Mouse (Mus musculus): ENCODE measurements around the gene Rbm8a2. TPM values are rescaled to one million over a fixed set of nuclear protein-coding genes. Genes with fewer than 3 reads are reported as not detected.

The Rbm8a2 gene
- total RNA-seq, 4 experiments from 2014 or later: 0.17 TPM; not detected in 3

Other genes with a start within 250 kb of the Rbm8a2 start
- gene Exo1, start 98.5 kb downstream of the Rbm8a2 start, total RNA-seq (2022): 1 to 10 TPM in 2 of 4 experiments, under 1 TPM in 2; 0.35 to 1.4 (median 1.1) TPM
- not detected for gene Gm38100, start 58.8 kb downstream of the Rbm8a2 start, total RNA-seq (2022)

Measured in adrenal gland, adult 8-10 months (tissue).